Mouse (Mus musculus): ENCODE data around the gene Tnip2. TPM values are rescaled to one million over a fixed set of nuclear protein-coding genes. Genes with fewer than 3 reads are reported as not detected.

Gene Tnip2
- polyA plus RNA-seq, 1 experiment from 2014 or later, result 15.8 TPM

DNA sequence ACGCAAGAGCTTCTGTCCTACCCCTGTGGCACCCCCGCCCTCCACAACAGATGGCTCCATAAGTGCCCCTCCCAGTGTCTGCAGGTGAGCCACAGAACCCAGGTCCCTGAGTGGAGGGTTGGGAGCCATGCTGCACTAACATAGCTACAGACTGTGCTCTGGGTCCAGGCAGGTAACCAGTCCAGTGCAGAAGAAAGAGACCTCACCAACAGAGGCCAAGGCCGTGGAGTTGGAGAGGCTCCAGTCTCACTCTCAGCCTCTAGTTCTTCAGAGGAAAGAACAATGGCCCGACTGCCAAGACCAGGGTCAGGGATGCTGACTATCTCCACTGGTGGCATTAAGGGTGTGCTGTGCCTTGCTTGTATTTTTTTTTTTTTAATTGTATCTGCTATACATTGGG lies 52.5 kb downstream of the Tnip2 start:
- no peak for ATAC-seq (ENCODE audit: insufficient number of reproducible peaks, low FRiP score)
- no peak overlapping the region for H3K4me3 ChIP-seq
- H3K27ac ChIP-seq (ENCODE audit: poor library complexity, severe bottlenecking), result no peak overlapping the region
- H3K4me1 ChIP-seq (replicated peaks), result no peaks in the 10 kb centered on the region
- 88% methylated on average over 4 of the region's 4 CpGs for WGBS
- no peaks in the 10 kb centered on the region for H3K27me3 ChIP-seq (replicated peaks)
- no peaks in the 10 kb centered on the region for H3K9me3 ChIP-seq (replicated peaks)
- peaks cover 85% of the 10 kb centered on the region for H3K36me3 ChIP-seq
- no peak overlapping the region for H3K9ac ChIP-seq
- no peak overlapping the region for H3K4me2 ChIP-seq

DNA sequence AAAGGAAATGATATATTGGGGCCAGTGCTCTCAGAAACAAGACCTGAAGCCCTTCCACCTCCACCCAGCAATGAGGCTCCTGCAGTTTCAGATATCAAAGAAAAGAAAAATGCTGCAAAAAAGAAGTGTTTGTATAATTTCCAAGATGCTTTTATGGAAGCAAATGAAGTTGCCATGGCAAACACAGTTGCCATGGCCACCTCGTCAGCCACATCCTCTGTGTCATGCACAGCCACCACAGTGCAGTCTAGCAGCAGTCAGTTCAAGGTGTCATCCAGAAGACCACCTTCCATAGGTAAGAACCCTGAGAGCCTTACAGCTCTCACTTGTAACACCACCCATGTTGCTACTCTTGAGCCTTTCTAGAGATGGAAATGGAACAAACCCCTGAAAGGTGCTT lies 54.8 kb downstream of the Tnip2 start:
- no peaks in the 10 kb centered on the region for H3K27me3 ChIP-seq (replicated peaks)
- no peak overlapping the region for H3K27ac ChIP-seq (ENCODE audit: poor library complexity, severe bottlenecking)
- no peak overlapping the region for H3K4me2 ChIP-seq
- H3K36me3 ChIP-seq, result peaks cover 76% of the 10 kb centered on the region
- ATAC-seq (ENCODE audit: insufficient number of reproducible peaks, low FRiP score), result no peak
- 92% methylated on average over 1 of the region's 1 CpGs for WGBS
- H3K9ac ChIP-seq, result no peak overlapping the region
- H3K4me1 ChIP-seq (replicated peaks), result no peaks in the 10 kb centered on the region
- H3K9me3 ChIP-seq (replicated peaks), result no peaks in the 10 kb centered on the region
- H3K4me3 ChIP-seq, result no peak overlapping the region

DNA sequence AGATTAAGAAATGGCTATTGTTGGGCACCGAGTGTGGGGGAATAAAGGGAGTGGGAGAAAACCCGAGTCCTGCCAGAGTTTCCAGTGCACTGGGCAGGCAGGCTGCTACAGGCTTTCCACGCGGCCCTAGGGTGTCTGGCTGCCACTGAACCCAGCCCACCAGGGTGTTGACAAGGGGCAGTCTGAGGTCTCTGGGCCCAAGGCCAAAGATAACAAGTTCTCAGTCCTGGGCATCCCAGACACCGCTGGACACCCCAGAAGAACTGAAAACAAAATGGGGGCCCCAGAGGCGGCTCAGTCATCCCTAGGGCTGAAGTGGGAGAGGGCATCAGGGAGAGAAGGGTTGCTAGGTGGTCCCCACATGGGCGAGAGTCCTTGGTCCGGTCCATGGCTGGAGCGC lies 67.6 kb downstream of the Tnip2 start:
- H3K9ac ChIP-seq, result no peak overlapping the region
- H3K4me3 ChIP-seq, result no peak overlapping the region
- no peaks in the 10 kb centered on the region for H3K9me3 ChIP-seq (replicated peaks)
- H3K4me2 ChIP-seq, result no peak overlapping the region
- H3K27ac ChIP-seq (ENCODE audit: poor library complexity, severe bottlenecking), result no peak overlapping the region
- peak; percentile 77 for ATAC-seq (ENCODE audit: insufficient number of reproducible peaks, low FRiP score)
- no peaks in the 10 kb centered on the region for H3K27me3 ChIP-seq (replicated peaks)
- peaks cover 60% of the 10 kb centered on the region for H3K36me3 ChIP-seq
- 49% methylated on average over 9 of the region's 9 CpGs for WGBS
- H3K4me1 ChIP-seq (replicated peaks), result peaks cover 6% of the 10 kb centered on the region

Other genes starting within 250 kb of the Tnip2 start
- gene Zfyve28, start 225.5 kb downstream of the Tnip2 start, polyA plus RNA-seq (2016; fragmentation: Nextera tagmentation; extraction: Ambion mirVana), result 0.28 and 0.37 TPM in 2 replicates
- gene Cfap99, start 225.4 kb downstream of the Tnip2 start, polyA plus RNA-seq (2016; fragmentation: Nextera tagmentation; extraction: Ambion mirVana), result 0.08 TPM in 1 of 2 replicates, not detected in the other
- gene Rnf4, start 177.7 kb downstream of the Tnip2 start, polyA plus RNA-seq (2016; fragmentation: Nextera tagmentation; extraction: Ambion mirVana), result 125 and 130 TPM in 2 replicates
- 7.8 and 8.5 TPM in 2 replicates for gene Fam193a, start 144.1 kb downstream of the Tnip2 start, polyA plus RNA-seq (2016; fragmentation: Nextera tagmentation; extraction: Ambion mirVana)
- gene Sh3bp2, start 11.8 kb upstream of the Tnip2 start, polyA plus RNA-seq (2016; fragmentation: Nextera tagmentation; extraction: Ambion mirVana), result 3.0 and 6.4 TPM in 2 replicates
- 188 and 189 TPM in 2 replicates for gene Add1, start 59.7 kb upstream of the Tnip2 start, polyA plus RNA-seq (2016; fragmentation: Nextera tagmentation; extraction: Ambion mirVana)
- gene Mfsd10, start 123.2 kb upstream of the Tnip2 start, polyA plus RNA-seq (2016; fragmentation: Nextera tagmentation; extraction: Ambion mirVana), result 72.2 and 76.5 TPM in 2 replicates
- gene Nop14, start 146.2 kb upstream of the Tnip2 start, polyA plus RNA-seq (2016; fragmentation: Nextera tagmentation; extraction: Ambion mirVana), result 19.2 and 19.9 TPM in 2 replicates
- 2.7 and 3.6 TPM in 2 replicates for gene Grk4, start 146.4 kb upstream of the Tnip2 start, polyA plus RNA-seq (2016; fragmentation: Nextera tagmentation; extraction: Ambion mirVana)
- gene Htt, start 247.7 kb upstream of the Tnip2 start, polyA plus RNA-seq (2016; fragmentation: Nextera tagmentation; extraction: Ambion mirVana), result 11.3 and 11.9 TPM in 2 replicates